Mouse (Mus musculus): ENCODE measurements around the gene Samm50.

- TF ChIP-seq CTCF (IDR thresholded peaks at IDR 0.05; ENCODE audit: low read depth, low read length) (peak; percentile 61), POLR2A (IDR thresholded peaks at IDR 0.05; ENCODE audit: extremely low read depth, insufficient read depth, low read length) (peak; percentile 78; the same call in 1 of the 2 replicates)
These were observed 24.4 kb upstream of the Samm50 start, which contains the start of gene Pnpla3 for GRCm38 (mm10) chr15:84167600-84167999.
